Mouse (Mus musculus) midbrain, postnatal 0 days (tissue): ENCODE measurements at regions not wholly inside any gene's neighbourhood (a gene's known extent, or its start where the extent isn't known, plus 50 kb on each side); places are given as distances from the start of the nearest gene placed in this dataset.

Experiments
- ATAC-seq: fragments of 200-750 bp; cut with Nextera tagmentation; 2 replicates; pipeline ENCODE4 v1.8.0; 2017; ENCODE audit warnings: moderate number of reproducible peaks, mild to moderate bottlenecking, moderate TSS enrichment, moderate library complexity; ENCODE audit not compliant: low FRiP score
- DNase-seq: peaks from one replicate; pipeline ENCODE4 v3.0.0-alpha.2; 2015; ENCODE audit warnings: low spot score
- H3K27ac ChIP-seq: fragments of 300-500 bp; sonication (generic); 2 replicates; pipeline ENCODE4 v1.5.1; 2014; ENCODE audit warnings: low read depth, mild to moderate bottlenecking, low read length, mixed read lengths
- H3K27me3 ChIP-seq: fragments of 300-500 bp; sonication (generic); 2 replicates; pipeline ENCODE4 v1.6.1; 2014; ENCODE audit warnings: low read length, control low read depth, mixed read lengths; ENCODE audit not compliant: insufficient read depth
- H3K36me3 ChIP-seq: fragments of 300-500 bp; sonication (generic); 2 replicates; pipeline ENCODE4 v1.6.1; 2014; ENCODE audit warnings: low read length, control low read depth, mixed read lengths; ENCODE audit not compliant: insufficient read depth
- H3K4me1 ChIP-seq: fragments of 300-500 bp; sonication (generic); 2 replicates; pipeline ENCODE4 v1.6.1; 2014; ENCODE audit warnings: mild to moderate bottlenecking, control low read depth, antibody characterized with exemption, low read length, mixed read lengths; ENCODE audit not compliant: insufficient read depth
- H3K4me2 ChIP-seq: fragments of 300-500 bp; sonication (generic); 2 replicates; pipeline ENCODE4 v1.6.1; 2014; ENCODE audit warnings: low read depth, mild to moderate bottlenecking, low read length, mixed read lengths; ENCODE audit not compliant: poor library complexity, severe bottlenecking
- H3K4me3 ChIP-seq: fragments of 300-500 bp; sonication (generic); 2 replicates; pipeline ENCODE4 v1.5.1; 2014; ENCODE audit warnings: low read depth, mild to moderate bottlenecking, low read length, moderate library complexity
- H3K9ac ChIP-seq: fragments of 300-500 bp; sonication (generic); replicated peaks from 2 replicates; pipeline ENCODE4 v1.6.1; 2014; ENCODE audit warnings: mild to moderate bottlenecking, low read length, moderate library complexity, mixed read lengths; ENCODE audit not compliant: poor library complexity, severe bottlenecking
- H3K9me3 ChIP-seq: fragments of 300-500 bp; sonication (generic); 2 replicates; pipeline ENCODE4 v1.6.1; 2016; ENCODE audit warnings: low read length, control low read depth
- CTCF ChIP-seq: IDR thresholded peaks from 2 replicates; pipeline ENCODE4 v1.5.1; 2016; ENCODE audit warnings: antibody characterized with exemption, mild to moderate bottlenecking
- WGBS: fragments of 180-500 bp; shearing (Covaris S2); extraction: QIAGEN DNeasy Blood & Tissue Kit; methylation state at CpG from one replicate; pipeline ENCODE4 v1.1.7; 2014; 5-methylcytosine and 5-hydroxymethylcytosine counted together

DNA sequence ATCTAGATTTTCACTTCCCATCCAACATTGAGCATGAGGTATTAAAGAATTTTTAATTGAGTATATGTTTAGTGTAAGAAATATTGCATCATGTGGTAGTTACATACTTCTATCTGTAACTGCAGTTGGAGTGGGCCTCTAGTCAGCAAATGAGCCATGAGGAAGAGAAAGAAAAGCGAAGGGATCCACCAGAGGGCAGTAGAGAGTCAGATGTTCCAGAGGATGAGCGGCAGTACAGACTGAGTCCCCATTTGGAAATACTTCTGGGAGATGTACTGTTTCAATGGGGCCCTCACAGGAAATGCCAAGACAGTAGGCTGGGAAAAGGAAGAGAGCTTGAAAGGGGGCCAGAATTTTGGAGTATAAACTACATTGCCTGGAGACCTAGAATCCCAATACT is 221.2 kb downstream of the Myh15 start:
- Histone ChIP-seq H3K4me2 (no peak overlapping the region), H3K9me3 (no peaks in the 10 kb centered on the region), H3K4me3 (no peak overlapping the region), H3K9ac (no peak overlapping the region), H3K27me3 (no peaks in the 10 kb centered on the region), H3K4me1 (no peaks in the 10 kb centered on the region), H3K36me3 (no peaks in the 10 kb centered on the region), H3K27ac (no peak overlapping the region)
- peak; percentile 84 for TF ChIP-seq CTCF
- 6% methylated on average over 2 of the region's 2 CpGs for WGBS
- DNase-seq = peak; percentile 86
- peak; percentile 60 for ATAC-seq

DNA sequence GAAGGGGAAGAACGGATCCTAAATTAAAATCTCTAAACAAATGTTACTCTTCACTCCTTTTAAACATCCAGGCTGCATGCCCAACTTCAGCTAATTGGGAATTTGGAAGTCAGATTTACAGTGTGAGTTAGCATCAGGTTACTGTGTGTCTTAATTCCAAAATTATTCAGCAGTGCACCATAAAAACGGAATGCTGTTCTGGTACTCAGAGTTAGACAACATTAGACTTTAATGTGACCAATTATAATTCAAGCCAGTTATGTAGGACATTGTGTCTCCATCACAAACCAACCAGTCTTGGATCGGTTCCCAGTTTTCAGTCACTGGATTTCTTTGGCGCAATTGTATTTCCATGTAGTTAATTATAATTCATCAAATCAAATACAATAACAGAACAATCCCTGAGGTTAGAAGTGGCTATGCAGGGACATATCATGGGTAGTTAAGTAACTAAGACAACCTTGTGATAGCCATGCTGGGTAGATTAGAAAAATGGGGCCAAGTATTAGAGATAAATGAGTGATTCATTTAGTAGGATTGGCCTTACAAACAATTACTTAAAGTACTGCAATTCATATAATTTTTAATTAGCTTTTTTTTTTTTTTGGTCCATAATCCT is 230.9 kb downstream of the Myh15 start:
- 57% methylated on average over 4 of the region's 4 CpGs for WGBS
- Histone ChIP-seq H3K4me2 (no peak overlapping the region), H3K27me3 (no peaks in the 10 kb centered on the region), H3K9me3 (no peaks in the 10 kb centered on the region), H3K4me3 (no peak overlapping the region), H3K4me1 (no peaks in the 10 kb centered on the region), H3K36me3 (no peaks in the 10 kb centered on the region), H3K27ac (no peak overlapping the region), H3K9ac (no peak overlapping the region)
- peak; percentile 58 for DNase-seq
- no peak for TF ChIP-seq CTCF
- no peak for ATAC-seq

DNA sequence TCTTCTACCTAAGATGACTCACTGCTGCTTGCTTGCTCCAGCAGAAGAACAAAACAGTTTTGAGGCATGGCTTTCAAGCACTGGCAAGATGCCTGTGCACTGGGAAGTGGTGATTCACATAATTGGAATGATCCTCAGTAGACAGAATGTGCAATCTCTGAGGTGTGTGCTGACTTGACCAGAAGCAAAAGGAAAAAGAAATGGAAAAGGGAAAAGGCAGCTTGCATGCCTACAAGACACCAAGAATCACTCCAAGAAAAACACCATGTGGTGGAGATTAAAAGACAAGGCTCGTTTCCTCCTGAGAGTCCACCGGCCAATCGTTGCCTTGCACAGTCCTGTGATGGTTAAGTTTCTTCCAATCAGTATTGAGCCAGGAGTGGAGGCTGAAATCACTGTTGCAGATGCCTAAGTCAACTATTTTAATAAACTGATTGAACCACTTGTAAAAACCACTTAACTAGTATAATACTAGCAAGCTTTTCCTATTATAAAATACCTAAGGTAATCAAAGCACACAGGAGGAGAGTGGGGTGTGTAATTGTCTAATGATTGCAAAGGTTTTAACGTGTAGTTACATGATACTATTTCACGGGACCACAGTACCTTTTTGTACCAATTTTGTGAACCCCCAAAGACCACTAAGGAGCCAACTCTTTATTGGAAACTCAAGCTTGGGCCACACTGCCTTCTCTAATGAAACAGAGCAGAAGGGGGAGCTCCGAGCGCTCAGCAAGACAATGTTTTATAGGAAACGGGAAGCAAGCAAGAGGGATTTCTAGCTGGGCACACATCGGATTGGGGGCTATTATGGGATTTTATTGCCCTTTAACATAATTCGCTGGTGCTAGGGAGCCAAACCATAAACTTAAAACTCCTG is 232.2 kb downstream of the Myh15 start:
- 87% methylated on average over 10 of the region's 10 CpGs for whole genome bisulfite sequencing
- H3K27ac ChIP-seq = no peak overlapping the region
- H3K36me3 ChIP-seq = no peaks in the 10 kb centered on the region
- no peaks in the 10 kb centered on the region for H3K4me1 ChIP-seq
- DNase-seq = peak; percentile 29
- no peak overlapping the region for H3K4me3 ChIP-seq
- no peak overlapping the region for H3K4me2 ChIP-seq
- H3K9me3 ChIP-seq = no peaks in the 10 kb centered on the region
- no peak overlapping the region for H3K9ac ChIP-seq
- ATAC-seq = no peak
- no peak for TF ChIP-seq CTCF
- no peaks in the 10 kb centered on the region for H3K27me3 ChIP-seq

DNA sequence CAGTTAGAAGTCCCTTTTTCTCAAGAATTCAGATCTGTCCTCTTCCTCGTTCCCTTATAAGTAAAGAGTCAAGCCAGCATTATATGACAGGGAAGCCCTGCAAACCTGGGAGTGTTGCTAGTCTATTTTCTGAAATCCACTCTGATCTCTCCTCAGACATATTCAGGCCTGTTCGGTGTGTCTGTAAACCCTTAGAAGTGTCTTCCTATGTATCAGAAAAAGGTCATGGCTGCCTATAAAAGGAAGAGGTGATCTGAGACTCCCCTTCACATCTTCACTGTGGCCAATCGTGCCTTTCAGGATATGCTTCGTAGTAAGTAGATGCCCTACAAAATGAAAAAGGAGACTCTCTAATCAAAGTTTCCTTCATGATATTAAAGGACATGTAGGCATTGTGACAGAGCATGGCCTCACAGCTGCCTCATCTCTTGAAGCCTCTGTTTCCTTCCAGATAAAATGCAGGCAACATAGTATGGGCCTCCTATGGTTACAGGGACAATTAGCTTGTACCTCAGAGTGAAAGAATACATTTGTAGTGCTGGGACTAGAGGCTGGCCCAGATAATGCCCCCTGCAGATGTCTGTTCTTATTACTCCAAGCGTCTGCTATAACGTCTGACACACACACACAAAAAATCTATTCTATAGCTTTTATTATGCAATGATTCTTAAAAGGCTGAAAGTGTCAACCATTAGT is 246.5 kb downstream of the Myh15 start:
- H3K4me3 ChIP-seq = no peak overlapping the region
- no peaks in the 10 kb centered on the region for H3K27me3 ChIP-seq
- DNase-seq (no peak), ATAC-seq (no peak)
- no peak overlapping the region for H3K9ac ChIP-seq
- H3K9me3 ChIP-seq = no peaks in the 10 kb centered on the region
- WGBS = 52% methylated on average over 6 of the region's 6 CpGs
- H3K27ac ChIP-seq = no peak overlapping the region
- no peaks in the 10 kb centered on the region for H3K36me3 ChIP-seq
- H3K4me2 ChIP-seq = no peak overlapping the region
- no peak for TF ChIP-seq CTCF
- no peaks in the 10 kb centered on the region for H3K4me1 ChIP-seq

DNA sequence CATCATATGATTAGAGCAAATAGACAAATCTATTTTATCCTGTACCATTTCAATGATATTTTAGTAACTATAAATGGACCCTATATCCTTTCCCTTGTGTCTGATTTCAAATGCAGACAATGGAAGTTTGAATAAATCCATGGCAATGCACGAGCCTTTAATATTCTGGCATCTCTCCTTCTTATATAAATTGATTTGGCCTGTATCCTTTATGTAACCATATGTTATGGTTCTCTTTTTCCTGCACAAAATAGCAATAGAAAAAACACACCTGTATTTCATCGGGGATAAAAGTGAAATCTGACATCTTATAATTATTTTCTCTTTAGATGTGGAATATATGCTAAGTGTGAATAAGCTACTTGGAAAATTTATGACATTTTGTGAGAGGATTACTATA is 247.1 kb downstream of the Myh15 start:
- Histone ChIP-seq H3K9me3 (no peaks in the 10 kb centered on the region), H3K27me3 (no peaks in the 10 kb centered on the region), H3K4me2 (no peak overlapping the region), H3K9ac (no peak overlapping the region), H3K4me1 (no peaks in the 10 kb centered on the region), H3K4me3 (no peak overlapping the region), H3K36me3 (no peaks in the 10 kb centered on the region), H3K27ac (no peak overlapping the region)
- no peak for TF ChIP-seq CTCF
- no peak for ATAC-seq
- DNase-seq = no peak
- 67% methylated on average over 2 of the region's 2 CpGs for WGBS

DNA sequence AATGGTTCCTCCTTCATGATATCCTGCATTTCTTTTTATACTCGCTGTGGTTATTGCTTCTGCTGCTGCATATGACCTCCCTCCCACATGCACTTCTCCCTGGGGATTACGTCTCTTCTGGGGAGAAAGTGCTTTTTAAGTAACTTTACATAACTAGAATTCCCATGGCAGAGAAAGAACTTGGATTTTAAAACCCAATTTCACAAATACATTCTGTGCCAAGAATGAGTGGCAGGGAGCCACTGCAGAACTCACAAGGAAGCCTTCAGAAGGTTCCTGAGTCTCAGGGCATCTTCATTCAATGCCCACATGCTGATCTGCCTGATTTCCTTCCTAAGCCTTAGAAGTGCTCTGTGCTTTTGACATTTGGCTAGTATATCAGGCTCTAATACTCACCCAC is 259.8 kb downstream of the Myh15 start:
- Histone ChIP-seq H3K27ac (no peak overlapping the region), H3K4me3 (no peak overlapping the region), H3K36me3 (no peaks in the 10 kb centered on the region), H3K4me2 (no peak overlapping the region), H3K4me1 (no peaks in the 10 kb centered on the region), H3K9me3 (no peaks in the 10 kb centered on the region), H3K27me3 (no peaks in the 10 kb centered on the region), H3K9ac (no peak overlapping the region)
- WGBS = 81% methylated on average over 2 of the region's 2 CpGs
- DNase-seq (no peak), ATAC-seq (no peak)
- no peak for TF ChIP-seq CTCF
